Mouse (Mus musculus): ENCODE results near the gene Astl. TPM values are rescaled to one million over a fixed set of nuclear protein-coding genes. Genes with fewer than 3 reads are reported as not detected.

Gene Astl
- polyA plus RNA-seq, 1 experiment = 0.08 TPM

GRCm38 (mm10) chr2:127394606-127395161, 56.2 kb downstream of the Astl start:
- Histone ChIP-seq H3K4me3 (ENCODE audit: extremely low read depth, insufficient read depth, insufficient read length) (no peak overlapping the region), H3K27ac (ENCODE audit: insufficient read depth, low read length) (no peak overlapping the region), H3K36me3 (ENCODE audit: control insufficient read depth, insufficient read depth, low read length) (no peaks in the 10 kb centered on the region), H3K4me1 (ENCODE audit: control insufficient read depth, insufficient read depth, insufficient read length) (no peaks in the 10 kb centered on the region), H3K27me3 (ENCODE audit: control insufficient read depth, insufficient read depth, low read length) (no peaks in the 10 kb centered on the region)
- no peak for DNase-seq (ENCODE audit: low read depth in 1 of 2, low spot score in 2 of 2)
- WGBS = 89% methylated on average over 5 of the region's 5 CpGs
- TF ChIP-seq CTCF (IDR thresholded peaks at IDR 0.05; ENCODE audit: extremely low read depth, insufficient read depth, insufficient read length, insufficient replicate concordance) (no peak), POLR2A (IDR thresholded peaks at IDR 0.05; ENCODE audit: low read depth, low read length) (no peak)

- Histone ChIP-seq H3K4me1 (ENCODE audit: control insufficient read depth, insufficient read depth, insufficient read length) (no peaks in the 10 kb centered on the region), H3K27ac (ENCODE audit: insufficient read depth, low read length) (no peak overlapping the region), H3K4me3 (ENCODE audit: extremely low read depth, insufficient read depth, insufficient read length) (no peak overlapping the region), H3K27me3 (ENCODE audit: control insufficient read depth, insufficient read depth, low read length) (no peaks in the 10 kb centered on the region), H3K36me3 (ENCODE audit: control insufficient read depth, insufficient read depth, low read length) (no peaks in the 10 kb centered on the region)
- WGBS = 94% methylated on average over 7 of the region's 7 CpGs
- TF ChIP-seq CTCF (IDR thresholded peaks at IDR 0.05; ENCODE audit: extremely low read depth, insufficient read depth, insufficient read length, insufficient replicate concordance) (no peak), POLR2A (IDR thresholded peaks at IDR 0.05; ENCODE audit: low read depth, low read length) (no peak)
- DNase-seq (ENCODE audit: low read depth in 1 of 2, low spot score in 2 of 2) = no peak
Observed at GRCm38 (mm10) chr2:127398738-127399137, 60.3 kb downstream of the Astl start.

Other genes starting within 250 kb of the Astl start
- 2.5 and 2.8 TPM in 2 replicates for gene Ncaph, start 204.7 kb upstream of the Astl start, polyA plus RNA-seq (2012; rRNA removed)
- 12.3 and 13.6 TPM in 2 replicates for gene Itpripl1, start 195.2 kb upstream of the Astl start, polyA plus RNA-seq (2012; rRNA removed)
- 0.60 and 0.76 TPM in 2 replicates for gene 1810024B03Rik, start 130.4 kb upstream of the Astl start, polyA plus RNA-seq (2012; rRNA removed)
- gene Snrnp200, start 130.3 kb upstream of the Astl start, polyA plus RNA-seq (2012; rRNA removed) = 39.6 and 42.0 TPM in 2 replicates
- 43.6 and 43.8 TPM in 2 replicates for gene Ciao1, start 90.8 kb upstream of the Astl start, polyA plus RNA-seq (2012; rRNA removed)
- 59.9 and 88.7 TPM in 2 replicates for gene Tmem127, start 90.7 kb upstream of the Astl start, polyA plus RNA-seq (2012; rRNA removed)
- 22.2 and 33.5 TPM in 2 replicates for gene Stard7, start 68.4 kb upstream of the Astl start, polyA plus RNA-seq (2012; rRNA removed)
- 116 and 178 TPM in 2 replicates for gene Dusp2, start 2.5 kb upstream of the Astl start, polyA plus RNA-seq (2012; rRNA removed)
- 1.2 and 1.3 TPM in 2 replicates for gene Adra2b, start 24.6 kb downstream of the Astl start, polyA plus RNA-seq (2012; rRNA removed)
- gene Gpat2, start 86.6 kb downstream of the Astl start, polyA plus RNA-seq (2012; rRNA removed) = 0.32 and 0.34 TPM in 2 replicates
- 7.8 and 8.3 TPM in 2 replicates for gene Fahd2a, start 105.9 kb downstream of the Astl start, polyA plus RNA-seq (2012; rRNA removed)
- 2.3 and 4.2 TPM in 2 replicates for gene Kcnip3, start 183.5 kb downstream of the Astl start, polyA plus RNA-seq (2012; rRNA removed)
- 0.28 and 0.39 TPM in 2 replicates for gene Prom2, start 202.8 kb downstream of the Astl start, polyA plus RNA-seq (2012; rRNA removed)
- gene Zfp661, start 248.5 kb downstream of the Astl start, polyA plus RNA-seq (2012; rRNA removed) = 1.4 and 1.8 TPM in 2 replicates
- gene Mrps5, start 248.6 kb downstream of the Astl start, polyA plus RNA-seq (2012; rRNA removed) = 23.3 and 34.5 TPM in 2 replicates